Mouse (Mus musculus): ENCODE results near the gene Calcrl. TPM values are rescaled to one million over a fixed set of nuclear protein-coding genes. Genes with fewer than 3 reads are reported as not detected.

Calcrl gene
- 34.3 and 42.3 TPM in 2 replicates for polyA plus RNA-seq (2014; fragmentation: Nextera tagmentation; extraction: Ambion mirVana)

GRCm38 (mm10) chr2:84425138-84425537 lies at the start of gene Calcrl:
Gene Calcrl, minus strand, starts transcription at chr2:84425411.
- Histone ChIP-seq H3K9ac (ENCODE audit: low read length) (peak within 1 kb of the TSS; percentile 43), H3K4me3 (ENCODE audit: low read depth, low read length) (peak within 1 kb of the TSS; percentile 47), H3K9me3 (ENCODE audit: control insufficient read depth, low read length) (no peaks in the 10 kb centered on the region), H3K27ac (ENCODE audit: low read depth) (peak within 1 kb of the TSS; percentile 77), H3K27me3 (replicated peaks; ENCODE audit: control insufficient read depth, insufficient read depth, low read length) (no peaks in the 10 kb centered on the region), H3K4me2 (ENCODE audit: low read length) (peak within 1 kb of the TSS; percentile 58), H3K4me1 (replicated peaks; ENCODE audit: control insufficient read depth, insufficient read depth, low read length) (peaks cover 9% of the 10 kb centered on the region; the same call in 1 of the 2 replicates), H3K36me3 (ENCODE audit: control insufficient read depth, insufficient read depth, low read length) (no peaks in the 10 kb centered on the region)
- ATAC-seq (replicated peaks; ENCODE audit: low FRiP score, low TSS enrichment, low read depth) (peak; percentile 77), DNase-seq (ENCODE audit: low spot score) (peak; percentile 71)
- under 1% methylated on average over 10 of the region's 10 CpGs for WGBS

- Histone ChIP-seq H3K9me3 (ENCODE audit: control insufficient read depth, low read length) (no peaks in the 10 kb centered on the region), H3K27me3 (replicated peaks; ENCODE audit: control insufficient read depth, insufficient read depth, low read length) (no peaks in the 10 kb centered on the region), H3K4me2 (ENCODE audit: low read length) (no peak overlapping the region), H3K27ac (ENCODE audit: low read depth) (peak overlapping the region; percentile 17; the same call in 1 of the 2 replicates), H3K9ac (ENCODE audit: low read length) (no peak overlapping the region), H3K4me3 (ENCODE audit: low read depth, low read length) (no peak overlapping the region), H3K4me1 (replicated peaks; ENCODE audit: control insufficient read depth, insufficient read depth, low read length) (peaks cover 9% of the 10 kb centered on the region), H3K36me3 (ENCODE audit: control insufficient read depth, insufficient read depth, low read length) (peaks cover 21% of the 10 kb centered on the region)
- DNase-seq (ENCODE audit: low spot score) (no peak), ATAC-seq (replicated peaks; ENCODE audit: low FRiP score, low TSS enrichment, low read depth) (no peak)
- 15% methylated on average over 6 of the region's 6 CpGs for WGBS
These were observed 49.4 kb upstream of the Calcrl start for GRCm38 (mm10) chr2:84474651-84475050.

- Histone ChIP-seq H3K36me3 (ENCODE audit: control insufficient read depth, insufficient read depth, low read length) (peaks cover 26% of the 10 kb centered on the region), H3K27me3 (replicated peaks; ENCODE audit: control insufficient read depth, insufficient read depth, low read length) (no peaks in the 10 kb centered on the region), H3K27ac (ENCODE audit: low read depth) (0 out of 2 replicates have a peak overlapping the region, but pooled peaks have one; percentile 17), H3K9ac (ENCODE audit: low read length) (no peak overlapping the region), H3K4me1 (replicated peaks; ENCODE audit: control insufficient read depth, insufficient read depth, low read length) (peaks cover 9% of the 10 kb centered on the region), H3K9me3 (ENCODE audit: control insufficient read depth, low read length) (no peaks in the 10 kb centered on the region), H3K4me2 (ENCODE audit: low read length) (no peak overlapping the region), H3K4me3 (ENCODE audit: low read depth, low read length) (no peak overlapping the region)
- DNase-seq (ENCODE audit: low spot score): no peak
- 75% methylated on average over 14 of the region's 14 CpGs for WGBS
- no peak for ATAC-seq (replicated peaks; ENCODE audit: low FRiP score, low TSS enrichment, low read depth)
These were observed 48.8 kb upstream of the Calcrl start for GRCm38 (mm10) chr2:84473941-84474530.

GRCm38 (mm10) chr2:84467391-84467790 lies 42.2 kb upstream of the Calcrl start:
- Histone ChIP-seq H3K9me3 (ENCODE audit: control insufficient read depth, low read length) (no peaks in the 10 kb centered on the region), H3K4me2 (ENCODE audit: low read length) (no peak overlapping the region), H3K27me3 (replicated peaks; ENCODE audit: control insufficient read depth, insufficient read depth, low read length) (no peaks in the 10 kb centered on the region), H3K27ac (ENCODE audit: low read depth) (no peak overlapping the region), H3K9ac (ENCODE audit: low read length) (no peak overlapping the region), H3K36me3 (ENCODE audit: control insufficient read depth, insufficient read depth, low read length) (peaks cover 18% of the 10 kb centered on the region; the same call in 1 of the 2 replicates), H3K4me3 (ENCODE audit: low read depth, low read length) (no peak overlapping the region), H3K4me1 (replicated peaks; ENCODE audit: control insufficient read depth, insufficient read depth, low read length) (0 out of 2 replicates have a peak, but pooled peaks cover 2% of the 10 kb centered on the region)
- DNase-seq (ENCODE audit: low spot score) (no peak), ATAC-seq (replicated peaks; ENCODE audit: low FRiP score, low TSS enrichment, low read depth) (no peak)
- WGBS: 88% methylated on average over 4 of the region's 4 CpGs

GRCm38 (mm10) chr2:84464956-84465355 lies 39.7 kb upstream of the Calcrl start:
- H3K27ac ChIP-seq (ENCODE audit: low read depth): no peak overlapping the region
- H3K4me3 ChIP-seq (ENCODE audit: low read depth, low read length): no peak overlapping the region
- no peak overlapping the region for H3K4me2 ChIP-seq (ENCODE audit: low read length)
- no peaks in the 10 kb centered on the region for H3K27me3 ChIP-seq (replicated peaks; ENCODE audit: control insufficient read depth, insufficient read depth, low read length)
- peaks cover 9% of the 10 kb centered on the region; the same call in 1 of the 2 replicates for H3K36me3 ChIP-seq (ENCODE audit: control insufficient read depth, insufficient read depth, low read length)
- 0 out of 2 replicates have a peak, but pooled peaks cover 2% of the 10 kb centered on the region for H3K4me1 ChIP-seq (replicated peaks; ENCODE audit: control insufficient read depth, insufficient read depth, low read length)
- ATAC-seq (replicated peaks; ENCODE audit: low FRiP score, low TSS enrichment, low read depth) (no peak), DNase-seq (ENCODE audit: low spot score) (no peak)
- H3K9me3 ChIP-seq (ENCODE audit: control insufficient read depth, low read length): no peaks in the 10 kb centered on the region
- H3K9ac ChIP-seq (ENCODE audit: low read length): no peak overlapping the region
- WGBS: 23% methylated on average over 7 of the region's 7 CpGs

- Histone ChIP-seq H3K9me3 (ENCODE audit: control insufficient read depth, low read length) (no peaks in the 10 kb centered on the region), H3K9ac (ENCODE audit: low read length) (no peak overlapping the region), H3K4me2 (ENCODE audit: low read length) (no peak overlapping the region), H3K27ac (ENCODE audit: low read depth) (no peak overlapping the region), H3K4me1 (replicated peaks; ENCODE audit: control insufficient read depth, insufficient read depth, low read length) (0 out of 2 replicates have a peak, but pooled peaks cover 2% of the 10 kb centered on the region), H3K4me3 (ENCODE audit: low read depth, low read length) (no peak overlapping the region), H3K27me3 (replicated peaks; ENCODE audit: control insufficient read depth, insufficient read depth, low read length) (no peaks in the 10 kb centered on the region), H3K36me3 (ENCODE audit: control insufficient read depth, insufficient read depth, low read length) (no peaks in the 10 kb centered on the region; the same call in 1 of the 2 replicates)
- ATAC-seq (replicated peaks; ENCODE audit: low FRiP score, low TSS enrichment, low read depth): no peak
- 84% methylated on average over 3 of the region's 3 CpGs for whole genome bisulfite sequencing
- DNase-seq (ENCODE audit: low spot score): no peak
These were observed 37.2 kb upstream of the Calcrl start for GRCm38 (mm10) chr2:84462411-84462810.

GRCm38 (mm10) chr2:84459651-84460177 lies 34.5 kb upstream of the Calcrl start:
- Histone ChIP-seq H3K9me3 (ENCODE audit: control insufficient read depth, low read length) (no peaks in the 10 kb centered on the region), H3K27me3 (replicated peaks; ENCODE audit: control insufficient read depth, insufficient read depth, low read length) (no peaks in the 10 kb centered on the region), H3K4me1 (replicated peaks; ENCODE audit: control insufficient read depth, insufficient read depth, low read length) (no peaks in the 10 kb centered on the region), H3K9ac (ENCODE audit: low read length) (no peak overlapping the region), H3K27ac (ENCODE audit: low read depth) (no peak overlapping the region), H3K36me3 (ENCODE audit: control insufficient read depth, insufficient read depth, low read length) (no peaks in the 10 kb centered on the region; the same call in 1 of the 2 replicates), H3K4me3 (ENCODE audit: low read depth, low read length) (no peak overlapping the region), H3K4me2 (ENCODE audit: low read length) (no peak overlapping the region)
- DNase-seq (ENCODE audit: low spot score) (no peak), ATAC-seq (replicated peaks; ENCODE audit: low FRiP score, low TSS enrichment, low read depth) (no peak)
- WGBS: 57% methylated on average over 11 of the region's 11 CpGs

GRCm38 (mm10) chr2:84457221-84457620 lies 32.0 kb upstream of the Calcrl start:
- Histone ChIP-seq H3K36me3 (ENCODE audit: control insufficient read depth, insufficient read depth, low read length) (peaks cover 4% of the 10 kb centered on the region; the same call in 1 of the 2 replicates), H3K9ac (ENCODE audit: low read length) (no peak overlapping the region), H3K4me2 (ENCODE audit: low read length) (no peak overlapping the region), H3K9me3 (ENCODE audit: control insufficient read depth, low read length) (no peaks in the 10 kb centered on the region), H3K27ac (ENCODE audit: low read depth) (no peak overlapping the region), H3K4me3 (ENCODE audit: low read depth, low read length) (no peak overlapping the region), H3K27me3 (replicated peaks; ENCODE audit: control insufficient read depth, insufficient read depth, low read length) (no peaks in the 10 kb centered on the region), H3K4me1 (replicated peaks; ENCODE audit: control insufficient read depth, insufficient read depth, low read length) (no peaks in the 10 kb centered on the region)
- DNase-seq (ENCODE audit: low spot score) (no peak), ATAC-seq (replicated peaks; ENCODE audit: low FRiP score, low TSS enrichment, low read depth) (no peak)
- 68% methylated on average over 6 of the region's 6 CpGs for WGBS
